Mouse (Mus musculus) midbrain, embryonic 10.5 days (tissue): ENCODE data around the gene Znrf4. TPM values are rescaled to one million over a fixed set of nuclear protein-coding genes. Genes with fewer than 3 reads are reported as not detected.
"Not testable (repeated sequence)": the region's sequence is repeated elsewhere in the genome, so short reads cannot be mapped to it uniquely, and the experiment has no call there.

ENCODE experiments used
- DNase-seq: peaks from one replicate; pipeline ENCODE4 v3.0.0-alpha.2; 2017; ENCODE audit warnings: low spot score
- H3K27ac ChIP-seq: fragments of 300-500 bp; sonication (generic); replicated peaks from 2 replicates; pipeline ENCODE4 v1.5.1; 2016; ENCODE audit warnings: mild to moderate bottlenecking
- H3K27me3 ChIP-seq: fragments of 300-500 bp; sonication (generic); 2 replicates; pipeline ENCODE4 v1.6.1; 2016; ENCODE audit warnings: low read depth, mild to moderate bottlenecking; ENCODE audit not compliant: poor library complexity, severe bottlenecking
- H3K36me3 ChIP-seq: fragments of 300-500 bp; sonication (generic); 2 replicates; pipeline ENCODE4 v1.6.1; 2016; ENCODE audit warnings: mild to moderate bottlenecking, moderate library complexity
- H3K4me1 ChIP-seq: fragments of 300-500 bp; sonication (generic); 2 replicates; pipeline ENCODE4 v1.6.1; 2016
- H3K4me3 ChIP-seq: fragments of 300-500 bp; sonication (generic); 2 replicates; pipeline ENCODE4 v1.5.1; 2016; ENCODE audit warnings: mild to moderate bottlenecking, moderate library complexity
- H3K9me3 ChIP-seq: fragments of 300-500 bp; sonication (generic); replicated peaks from 2 replicates; pipeline ENCODE4 v1.6.1; 2016; ENCODE audit warnings: mild to moderate bottlenecking
- WGBS: fragments of 180-500 bp; shearing (Covaris S2); methylation state at CpG from one replicate; pipeline ENCODE4 v1.1.7; 2016; 5-methylcytosine and 5-hydroxymethylcytosine counted together
- polyA plus RNA-seq: library from polyadenylated mRNA; unstranded; fragments of >200 nt; fragmentation: Nextera tagmentation; extraction: Ambion mirVana; gene quantifications from 2 replicates; pipeline ENCODE4 v1.2.1, GENCODE M21; 2016

Gene Znrf4
- polyA plus RNA-seq, 1 experiment from 2014 or later, result not detected

DNA sequence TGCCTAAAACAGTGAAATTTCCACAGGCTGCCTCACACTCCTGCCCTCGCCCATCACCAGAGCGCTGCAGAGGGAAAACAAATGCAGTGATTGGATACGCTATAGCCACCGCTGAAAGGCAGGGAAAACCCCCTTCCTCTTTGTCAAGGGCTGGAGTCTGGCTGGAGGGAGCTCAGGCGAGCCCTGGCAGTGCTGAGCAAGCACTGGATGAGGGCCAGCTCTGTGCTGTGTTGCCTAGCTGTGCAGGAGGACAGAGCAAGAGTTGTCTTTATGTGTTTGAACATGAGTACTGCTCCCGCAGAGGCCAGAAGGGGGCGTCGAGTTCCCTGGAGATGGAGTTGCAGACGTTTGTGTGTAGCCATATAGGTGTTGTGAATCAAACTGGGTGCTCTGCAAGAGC is 9.7 kb downstream of the Znrf4 start:
- Histone ChIP-seq H3K36me3 (no peaks in the 10 kb centered on the region), H3K27ac (0 out of 2 replicates have a peak overlapping the region, but pooled peaks have one; percentile 38), H3K4me1 (peaks cover 21% of the 10 kb centered on the region), H3K27me3 (0 out of 2 replicates have a peak, but pooled peaks cover 10% of the 10 kb centered on the region), H3K9me3 (peaks cover 20% of the 10 kb centered on the region), H3K4me3 (no peak overlapping the region)
- WGBS, result 36% methylated on average over 9 of the region's 9 CpGs
- no peak for DNase-seq

DNA sequence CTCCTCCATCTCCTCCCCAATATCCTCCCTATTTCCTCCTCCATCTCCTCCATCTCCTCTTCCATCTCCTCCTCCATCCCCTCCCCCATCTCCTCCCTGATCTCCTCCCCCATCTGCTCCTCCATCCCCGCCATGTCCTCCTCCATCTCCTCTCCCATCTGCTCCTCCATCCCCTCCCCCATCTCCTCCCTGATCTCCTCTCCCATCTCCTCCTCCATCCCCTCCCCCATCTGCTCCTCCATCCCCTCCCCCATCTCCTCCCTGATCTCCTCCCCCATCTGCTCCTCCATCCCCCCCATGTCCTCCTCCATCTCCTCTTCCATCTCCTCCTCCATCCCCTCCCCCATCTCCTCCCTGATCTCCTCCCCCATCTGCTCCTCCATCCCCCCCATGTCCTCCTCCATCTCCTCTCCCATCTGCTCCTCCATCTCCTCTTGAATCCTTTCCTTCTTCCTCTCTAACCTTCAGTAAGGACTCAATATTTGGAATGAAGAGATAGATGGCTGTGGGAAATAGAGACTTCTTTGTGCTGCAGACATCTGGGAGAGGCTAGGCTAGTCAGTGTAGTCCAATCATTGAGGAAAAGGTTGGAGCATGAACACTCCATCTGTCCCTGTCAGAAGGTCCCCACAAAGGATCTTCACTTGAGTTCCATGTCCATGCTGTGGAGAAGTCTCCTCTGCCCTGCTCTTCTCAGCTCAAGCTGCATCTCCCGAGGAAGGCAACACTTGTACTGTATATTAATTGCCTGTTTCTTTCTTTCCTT is 10.4 kb downstream of the Znrf4 start:
- peaks cover 14% of the 10 kb centered on the region for H3K4me1 ChIP-seq
- H3K27me3 ChIP-seq, DNase-seq, H3K4me3 ChIP-seq, H3K36me3 ChIP-seq, H3K27ac ChIP-seq: not testable (repeated sequence)
- 54% methylated on average over 2 of the region's 2 CpGs for WGBS
- H3K9me3 ChIP-seq, result peaks cover 26% of the 10 kb centered on the region

DNA sequence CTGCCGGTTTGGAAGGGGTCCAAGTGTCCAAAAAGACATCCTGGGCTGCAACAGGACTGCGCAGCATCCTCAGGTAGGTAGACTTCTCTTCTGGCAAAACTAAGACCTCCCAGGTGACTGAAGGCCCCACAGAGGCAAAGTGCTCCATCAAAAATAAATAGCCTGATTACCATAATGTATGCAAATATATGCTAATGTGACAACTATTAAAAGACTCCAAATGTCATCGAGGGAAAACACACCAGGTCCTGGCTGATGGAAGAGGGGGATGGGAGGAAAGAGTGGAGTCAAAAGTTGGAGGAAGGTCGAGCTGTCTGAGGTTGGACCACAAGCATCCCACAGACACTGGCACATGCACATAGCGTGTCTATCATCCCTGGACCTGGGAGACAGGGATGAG is 13.0 kb downstream of the Znrf4 start:
- 82% methylated on average over 5 of the region's 5 CpGs for WGBS
- no peak for DNase-seq

DNA sequence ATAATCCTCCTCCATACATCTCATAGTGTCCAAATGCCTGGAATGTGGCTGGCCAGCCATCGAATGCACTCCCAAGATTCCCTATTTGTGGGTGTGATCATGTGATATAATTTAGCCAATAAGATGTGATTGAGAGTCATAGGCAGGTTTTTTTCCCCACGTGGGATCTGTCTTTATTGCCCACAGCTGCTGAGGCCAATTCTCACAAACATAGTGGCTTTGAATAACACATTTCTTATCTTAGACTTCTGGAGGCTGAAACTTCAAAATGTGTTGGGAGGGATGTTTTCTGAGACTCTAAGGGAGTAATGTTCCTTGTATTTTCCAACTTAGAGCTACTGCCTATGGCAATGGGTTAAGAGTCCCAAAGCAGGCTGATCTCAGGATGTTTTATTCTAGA is 17.8 kb downstream of the Znrf4 start:
- Histone ChIP-seq H3K4me1 (peaks cover 11% of the 10 kb centered on the region), H3K27ac (no peak overlapping the region), H3K9me3 (peaks cover 75% of the 10 kb centered on the region), H3K4me3 (no peak overlapping the region), H3K27me3 (no peaks in the 10 kb centered on the region), H3K36me3 (no peaks in the 10 kb centered on the region)
- 67% methylated on average over 2 of the region's 2 CpGs for WGBS
- no peak for DNase-seq

More for the DNA sequence above, 13.0 kb downstream of the Znrf4 start:
- Histone ChIP-seq H3K9me3 (peaks cover 45% of the 10 kb centered on the region), H3K27me3 (no peaks in the 10 kb centered on the region), H3K36me3 (no peaks in the 10 kb centered on the region), H3K4me3 (no peak overlapping the region), H3K4me1 (peaks cover 7% of the 10 kb centered on the region; the same call in 1 of the 2 replicates), H3K27ac (no peak overlapping the region)

DNA sequence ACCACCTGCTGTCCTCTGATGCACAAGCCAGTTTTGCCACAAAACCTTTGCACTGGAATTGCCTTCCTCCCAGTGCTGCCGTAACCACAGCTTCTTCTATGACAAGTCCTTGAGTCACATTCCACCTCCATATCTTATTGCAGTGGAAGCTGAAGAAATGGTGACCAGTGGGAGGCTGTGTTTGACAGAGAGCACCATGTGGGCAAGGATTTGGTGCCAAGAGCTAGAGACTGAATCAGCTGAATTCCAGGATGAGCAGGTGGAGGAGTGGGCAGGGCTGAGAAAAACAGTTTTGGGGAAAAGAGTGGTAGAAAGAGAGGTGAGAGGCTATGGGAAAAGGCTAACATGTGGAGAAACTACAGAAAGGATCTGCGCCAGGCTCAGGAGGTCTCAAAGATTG is 18.4 kb downstream of the Znrf4 start:
- DNase-seq, result no peak
- WGBS, result 91% methylated on average over 2 of the region's 2 CpGs
- Histone ChIP-seq H3K4me1 (peaks cover 17% of the 10 kb centered on the region), H3K27ac (no peak overlapping the region), H3K9me3 (peaks cover 75% of the 10 kb centered on the region), H3K4me3 (no peak overlapping the region), H3K36me3 (no peaks in the 10 kb centered on the region), H3K27me3 (no peaks in the 10 kb centered on the region)

DNA sequence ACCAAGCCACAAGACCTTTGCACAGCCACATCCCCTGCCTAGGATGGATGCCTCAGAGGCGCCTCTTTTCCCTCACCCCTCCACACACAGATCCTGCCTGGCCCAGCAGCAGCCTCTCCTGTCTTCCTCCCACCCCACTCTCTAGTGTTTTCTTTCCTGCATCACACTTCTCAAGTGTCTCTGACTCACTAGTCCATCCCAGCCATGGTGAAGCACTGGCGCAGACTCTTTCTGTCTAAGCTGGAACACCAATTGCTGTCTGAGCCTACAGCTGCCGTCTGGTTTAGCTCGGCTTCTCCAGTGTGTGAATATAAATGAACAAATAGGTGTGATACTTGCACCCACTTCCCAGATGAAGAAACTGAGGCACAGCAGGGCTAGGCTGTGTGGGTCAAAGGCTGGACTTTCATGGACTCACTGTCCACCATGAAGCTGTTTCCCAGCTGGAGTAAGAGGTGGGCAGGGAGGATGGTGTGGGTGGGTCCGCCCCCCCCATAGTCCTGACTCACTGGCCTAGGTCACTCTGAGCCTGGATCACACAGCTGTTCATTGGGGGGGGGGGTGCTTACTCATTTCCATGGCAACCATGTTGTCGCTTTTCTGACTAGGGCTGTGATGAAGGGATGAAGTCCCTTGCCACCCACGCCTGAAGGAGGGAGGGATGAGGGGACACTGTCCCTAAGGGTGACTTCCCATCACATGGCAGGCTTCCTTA is 21.6 kb downstream of the Znrf4 start:
- Histone ChIP-seq H3K4me1 (peaks cover 41% of the 10 kb centered on the region), H3K27me3 (no peaks in the 10 kb centered on the region), H3K27ac (peak overlapping the region; percentile 42), H3K36me3 (no peaks in the 10 kb centered on the region), H3K4me3 (no peak overlapping the region), H3K9me3 (peaks cover 50% of the 10 kb centered on the region)
- 82% methylated on average over 7 of the region's 7 CpGs for WGBS
- no peak for DNase-seq

DNA sequence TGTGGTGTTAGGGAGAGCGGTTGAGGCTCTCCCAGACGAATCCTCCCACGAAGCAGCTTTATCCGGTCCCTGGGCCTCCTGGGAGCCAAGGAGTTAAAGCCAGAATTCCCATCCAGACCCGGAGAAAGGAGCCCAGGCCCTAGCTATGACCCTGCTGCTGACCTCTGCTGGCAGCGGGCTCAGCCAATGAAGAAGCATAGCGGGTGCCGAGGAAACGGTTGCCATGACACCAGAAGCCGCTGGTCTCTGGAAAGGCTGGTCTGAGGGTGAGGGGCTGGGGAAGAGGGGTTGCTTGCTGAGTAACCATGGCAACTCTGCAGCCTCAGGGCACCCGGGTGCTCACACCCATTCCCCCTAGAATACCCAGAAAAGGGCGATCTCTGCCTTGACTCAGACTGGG is 24.2 kb downstream of the Znrf4 start:
- H3K4me3 ChIP-seq, result peak overlapping the region; percentile 36
- peak; percentile 95 for DNase-seq
- peak overlapping the region; percentile 89 for H3K27ac ChIP-seq
- H3K9me3 ChIP-seq, result peaks cover 26% of the 10 kb centered on the region
- no peaks in the 10 kb centered on the region for H3K36me3 ChIP-seq
- H3K27me3 ChIP-seq, result no peaks in the 10 kb centered on the region; the same call in 1 of the 2 replicates
- WGBS, result 5% methylated on average over 12 of the region's 12 CpGs
- H3K4me1 ChIP-seq, result peaks cover 46% of the 10 kb centered on the region

DNA sequence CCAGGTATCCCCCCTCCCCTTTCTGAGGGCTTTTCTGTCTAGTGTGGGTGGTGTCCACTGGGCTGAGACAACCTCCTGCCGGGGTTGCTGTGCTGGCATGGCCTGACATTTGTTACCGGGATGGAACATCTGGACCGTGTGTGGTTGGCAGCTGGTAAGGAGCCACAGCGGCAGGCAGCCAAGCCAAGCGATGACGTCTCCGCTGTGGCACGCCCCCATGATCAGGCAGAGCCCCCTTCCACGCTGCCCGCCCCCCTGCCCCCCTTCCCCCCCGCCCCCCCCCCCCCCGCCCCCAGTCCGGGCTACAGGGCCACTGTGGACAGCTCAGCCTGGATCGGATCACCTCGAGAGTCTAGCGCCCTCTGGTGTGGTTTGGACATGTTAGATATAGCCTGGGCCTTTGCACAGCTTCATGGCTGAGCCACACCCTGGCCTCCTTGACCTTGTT is 24.8 kb downstream of the Znrf4 start:
- Histone ChIP-seq H3K27me3 (no peaks in the 10 kb centered on the region; the same call in 1 of the 2 replicates), H3K4me3 (peak overlapping the region; percentile 36), H3K4me1 (peaks cover 46% of the 10 kb centered on the region), H3K27ac (peak overlapping the region; percentile 89), H3K36me3 (no peaks in the 10 kb centered on the region), H3K9me3 (peaks cover 21% of the 10 kb centered on the region)
- 9% methylated on average over 13 of the region's 16 CpGs for WGBS
- DNase-seq, result peak; percentile 77

DNA sequence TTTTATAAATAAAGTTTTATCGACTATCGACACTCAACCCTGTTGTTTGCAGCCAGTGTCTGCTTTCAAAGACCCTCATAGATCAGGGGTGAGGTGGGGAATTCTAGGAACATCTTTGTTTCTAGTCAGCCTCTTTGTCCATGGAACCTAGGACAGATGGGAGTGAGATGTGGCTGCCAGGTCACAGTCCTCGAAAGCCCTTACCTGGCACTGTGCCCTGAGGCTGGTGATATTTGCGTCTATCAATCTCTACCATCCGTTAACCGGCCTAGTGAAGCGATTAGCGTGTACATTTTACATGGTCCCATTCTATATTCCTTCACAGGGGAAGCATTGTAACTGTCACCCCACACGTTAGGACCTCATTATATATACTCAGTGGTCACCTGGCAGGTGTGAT is 26.3 kb downstream of the Znrf4 start:
- WGBS, result 96% methylated on average over 9 of the region's 9 CpGs
- Histone ChIP-seq H3K36me3 (no peaks in the 10 kb centered on the region), H3K4me1 (peaks cover 46% of the 10 kb centered on the region), H3K27me3 (peaks cover 5% of the 10 kb centered on the region; the same call in 1 of the 2 replicates), H3K27ac (peak overlapping the region; percentile 89), H3K9me3 (0 out of 2 replicates have a peak, but pooled peaks cover 6% of the 10 kb centered on the region), H3K4me3 (no peak overlapping the region)
- no peak for DNase-seq

DNA sequence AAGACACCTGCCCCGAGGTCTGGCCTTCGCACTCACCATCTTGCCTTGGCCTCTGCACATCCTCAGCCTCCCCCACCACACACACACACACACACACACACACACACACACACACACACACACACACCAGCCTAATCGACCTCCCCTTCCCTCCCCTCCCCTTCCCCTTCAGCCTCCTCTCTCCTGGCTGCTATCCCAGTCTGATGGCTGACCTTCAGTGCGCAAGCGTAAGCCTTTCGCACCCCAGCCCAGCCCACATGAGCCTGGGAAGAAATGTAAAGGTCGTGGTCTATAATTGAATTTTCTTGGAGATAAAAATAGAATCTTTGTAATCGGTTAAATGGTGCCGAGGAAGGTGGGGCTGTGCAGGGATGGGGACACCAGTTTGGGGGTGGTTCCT is 27.1 kb downstream of the Znrf4 start:
- no peak overlapping the region for H3K4me3 ChIP-seq
- H3K27ac ChIP-seq, result peak overlapping the region; percentile 42; the same call in 1 of the 2 replicates
- H3K4me1 ChIP-seq, result peaks cover 39% of the 10 kb centered on the region
- H3K36me3 ChIP-seq, result no peaks in the 10 kb centered on the region
- DNase-seq, result no peak
- no peaks in the 10 kb centered on the region for H3K9me3 ChIP-seq
- 85% methylated on average over 9 of the region's 9 CpGs for WGBS
- peaks cover 7% of the 10 kb centered on the region; the same call in 1 of the 2 replicates for H3K27me3 ChIP-seq

DNA sequence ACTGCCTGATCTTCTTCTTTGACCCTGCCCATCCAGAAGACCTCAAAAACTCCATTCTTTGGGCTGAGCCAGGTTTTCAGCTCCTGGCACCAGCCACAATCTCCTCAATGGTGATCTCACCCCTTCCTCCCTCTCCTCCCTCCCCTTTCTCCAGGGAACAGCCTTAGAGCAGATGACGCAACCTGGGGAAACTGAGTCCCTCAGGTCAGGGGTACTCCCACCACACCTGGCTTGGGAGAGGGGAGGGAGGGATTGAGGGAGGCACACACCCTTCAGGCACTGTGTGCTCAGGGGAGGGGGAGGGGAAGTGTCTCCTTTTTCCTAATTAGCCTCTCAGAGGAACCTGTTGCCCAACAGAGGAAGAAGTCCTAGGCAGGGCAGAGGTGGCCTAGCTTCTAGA is 29.6 kb downstream of the Znrf4 start:
- 90% methylated on average over 1 of the region's 1 CpGs for WGBS
- no peak overlapping the region for H3K4me3 ChIP-seq

DNA sequence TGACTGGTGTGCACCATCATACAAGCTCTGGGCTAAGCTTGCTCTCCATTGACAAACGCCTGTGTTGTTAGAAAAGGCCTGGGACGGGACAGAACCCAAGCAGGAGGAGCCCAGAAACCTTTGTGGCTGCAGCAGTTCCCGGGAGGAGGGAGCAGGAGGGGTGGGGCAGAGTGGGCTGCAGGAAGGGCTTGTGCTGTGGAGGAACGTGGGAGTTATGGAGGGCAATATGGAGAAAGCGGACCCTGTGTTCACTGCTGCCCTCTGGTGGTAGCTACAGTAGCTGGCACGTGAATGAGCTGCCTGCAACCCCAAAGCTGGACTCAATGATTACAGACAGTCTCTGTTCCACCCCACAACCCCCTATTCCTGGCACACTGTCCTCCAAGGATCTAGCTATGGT is 32.9 kb downstream of the Znrf4 start:
- H3K4me1 ChIP-seq, result peaks cover 31% of the 10 kb centered on the region
- peaks cover 4% of the 10 kb centered on the region; the same call in 1 of the 2 replicates for H3K9me3 ChIP-seq
- peak; percentile 79 for DNase-seq
- peaks cover 52% of the 10 kb centered on the region for H3K27me3 ChIP-seq
- no peak overlapping the region; the same call in 1 of the 2 replicates for H3K27ac ChIP-seq
- no peaks in the 10 kb centered on the region for H3K36me3 ChIP-seq
- H3K4me3 ChIP-seq, result no peak overlapping the region
- WGBS, result 15% methylated on average over 6 of the region's 6 CpGs

More for the DNA sequence above, 29.6 kb downstream of the Znrf4 start:
- Histone ChIP-seq H3K4me1 (peaks cover 30% of the 10 kb centered on the region), H3K27ac (no peak overlapping the region), H3K27me3 (peaks cover 26% of the 10 kb centered on the region), H3K36me3 (no peaks in the 10 kb centered on the region), H3K9me3 (no peaks in the 10 kb centered on the region)
- no peak for DNase-seq

DNA sequence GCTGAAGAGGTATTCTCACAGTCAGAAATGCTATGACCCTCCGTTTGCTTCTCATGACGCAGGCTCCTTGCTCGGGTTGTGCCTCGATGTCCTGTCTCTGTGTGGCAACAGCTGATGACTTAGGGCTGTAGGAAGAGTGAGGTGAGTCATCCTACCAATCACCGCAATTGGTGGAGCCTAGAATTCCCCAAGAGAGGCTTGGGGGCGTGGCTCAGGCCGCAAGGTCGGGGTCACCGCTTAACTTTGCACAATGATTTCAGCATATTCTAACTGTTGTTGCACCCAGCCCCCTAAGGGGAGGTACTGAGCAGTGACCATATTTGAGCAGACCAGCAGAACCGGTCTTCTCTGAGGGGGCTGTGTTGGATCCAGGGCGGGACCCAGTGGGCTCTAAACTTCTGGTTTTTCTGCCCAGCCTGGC is 34.0 kb downstream of the Znrf4 start:
- H3K4me1 ChIP-seq, result peaks cover 43% of the 10 kb centered on the region
- no peak overlapping the region for H3K27ac ChIP-seq
- no peak for DNase-seq
- H3K9me3 ChIP-seq, result peaks cover 4% of the 10 kb centered on the region; the same call in 1 of the 2 replicates
- H3K4me3 ChIP-seq, result no peak overlapping the region
- peaks cover 63% of the 10 kb centered on the region for H3K27me3 ChIP-seq
- H3K36me3 ChIP-seq, result no peaks in the 10 kb centered on the region
- 68% methylated on average over 11 of the region's 11 CpGs for WGBS
